Mouse (Mus musculus) common myeloid progenitor, adult 5-6 weeks (primary cell): ENCODE data around the gene Arhgap11a. TPM values are rescaled to one million over a fixed set of nuclear protein-coding genes. Genes with fewer than 3 reads are reported as not detected.

ENCODE experiments used
- ATAC-seq: replicated peaks from 2 replicates; pipeline ENCODE4 v1.8.0; 2016; ENCODE audit warnings: low read depth, mild to moderate bottlenecking, moderate TSS enrichment, inconsistent platforms; ENCODE audit not compliant: poor library complexity, severe bottlenecking
- total RNA-seq: library from RNA; stranded (forward); fragments of 200-1000, 187-1606 nt; gene quantifications from 2 replicates; pipeline ENCODE4 v1.2.3, GENCODE M21; 2017

Gene Arhgap11a
- total RNA-seq, 1 experiment from 2014 or later: 55.4 TPM

DNA sequence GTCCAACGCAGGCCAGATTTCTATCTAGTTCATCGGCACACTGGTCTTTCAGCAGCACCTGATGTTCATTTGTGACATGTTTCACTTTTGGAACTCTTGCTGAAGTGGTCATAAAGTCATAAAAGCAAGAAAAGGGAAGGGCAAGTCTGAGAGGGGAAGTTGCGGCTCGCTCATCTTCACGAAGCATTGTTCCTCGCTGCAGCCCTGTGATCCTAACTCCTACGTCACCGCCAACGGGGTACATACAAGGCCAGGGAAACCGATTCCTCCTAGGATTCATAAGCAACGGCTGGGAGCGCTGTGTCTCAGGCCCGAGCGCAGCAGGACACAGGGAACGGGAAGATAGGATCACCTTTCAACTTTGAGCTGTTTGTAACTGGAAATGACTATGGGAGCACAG is 28.3 kb downstream of the Arhgap11a start:
- ATAC-seq: peak; percentile 52

DNA sequence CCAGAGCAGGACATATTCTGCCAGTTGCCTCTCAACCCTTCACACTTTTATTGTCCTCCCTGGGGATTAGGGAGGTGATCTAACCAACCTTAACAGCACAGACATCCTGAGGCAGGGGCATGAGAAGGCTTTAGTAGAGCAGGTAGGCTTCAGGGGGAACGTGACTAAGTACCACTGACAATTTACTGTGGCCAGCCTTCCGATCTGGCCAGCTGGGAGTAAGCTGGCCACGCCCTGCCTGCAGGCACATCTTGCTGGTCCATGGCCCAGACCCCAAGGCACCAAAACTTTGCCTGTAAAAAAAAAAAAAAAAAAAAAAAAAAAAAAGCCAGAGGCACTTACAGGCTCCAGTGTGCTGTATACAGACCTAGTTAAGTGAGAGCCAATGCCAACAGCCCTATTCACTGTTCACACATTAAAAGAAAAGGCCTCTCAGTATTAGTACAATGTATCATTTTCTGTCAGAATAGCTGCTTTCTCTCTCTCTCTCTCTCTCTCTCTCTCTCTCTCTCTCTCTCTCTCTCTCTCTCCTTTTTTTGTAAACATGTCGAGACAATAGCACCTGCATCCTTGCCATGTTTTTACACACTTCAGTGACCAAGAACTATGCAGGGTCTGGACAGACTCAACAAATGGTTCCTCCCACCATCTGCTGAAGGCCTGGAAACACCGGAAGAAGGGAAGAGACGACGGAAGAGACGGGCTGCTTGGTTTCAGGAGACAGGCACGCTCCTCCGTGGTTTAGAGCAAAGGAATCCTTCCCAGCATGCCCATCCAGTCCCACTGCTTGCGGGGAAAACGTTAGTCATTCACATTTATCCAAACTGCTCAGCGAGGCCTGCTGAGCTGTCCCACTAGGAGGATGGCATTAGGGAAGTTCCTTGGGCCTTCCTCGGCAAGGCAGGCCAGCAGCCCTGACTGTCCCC is 30.5 kb downstream of the Arhgap11a start:
- ATAC-seq: no peak

- peak; percentile 47; the same call in 1 of the 2 replicates for ATAC-seq
These were observed 40.8 kb downstream of the Arhgap11a start for GRCm38 (mm10) chr2:113807640-113808039.

- ATAC-seq: no peak
These were observed 41.4 kb downstream of the Arhgap11a start for GRCm38 (mm10) chr2:113806851-113807577.

GRCm38 (mm10) chr2:113805765-113806164 is 42.7 kb downstream of the Arhgap11a start:
- ATAC-seq: no peak

DNA sequence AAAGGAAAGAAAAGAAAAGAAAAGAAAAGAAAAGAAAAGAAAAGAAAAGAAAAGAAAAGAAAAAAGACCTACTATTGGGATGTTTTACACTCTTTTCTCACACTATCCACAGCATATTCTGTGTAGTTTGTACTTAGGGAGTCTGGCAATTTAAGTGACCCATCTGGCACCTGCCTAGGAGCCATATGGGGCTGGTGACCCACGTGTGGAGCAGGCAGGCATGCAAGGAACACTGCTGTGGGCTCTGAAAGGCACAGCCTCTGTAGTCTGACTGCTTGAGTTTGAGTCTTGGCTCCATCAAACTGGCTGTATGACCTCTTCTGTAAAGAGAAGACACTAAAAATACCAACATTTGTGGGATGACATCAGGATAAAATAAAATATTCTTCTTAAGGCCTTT is 44.7 kb downstream of the Arhgap11a start:
- no peak for ATAC-seq

DNA sequence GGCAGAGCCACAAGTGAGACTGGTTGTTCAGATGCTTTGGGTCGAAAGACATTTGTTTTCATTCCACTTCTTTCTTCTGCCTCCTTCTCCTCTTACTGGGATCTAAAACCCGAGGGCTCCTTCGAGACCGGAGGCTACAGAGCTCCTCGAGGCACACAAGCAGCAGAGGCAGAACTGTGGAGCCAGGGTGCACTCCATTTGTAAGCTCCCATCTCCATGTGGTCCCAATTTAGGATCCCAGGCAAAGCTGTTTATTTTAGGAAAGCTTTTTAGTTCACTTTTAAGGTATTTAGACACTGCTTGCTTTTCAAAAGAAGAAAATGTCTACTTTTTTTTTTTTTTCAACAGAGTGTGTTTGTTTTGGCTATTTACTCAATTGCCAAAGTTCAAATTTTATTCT is 47.6 kb downstream of the Arhgap11a start:
- ATAC-seq: no peak

DNA sequence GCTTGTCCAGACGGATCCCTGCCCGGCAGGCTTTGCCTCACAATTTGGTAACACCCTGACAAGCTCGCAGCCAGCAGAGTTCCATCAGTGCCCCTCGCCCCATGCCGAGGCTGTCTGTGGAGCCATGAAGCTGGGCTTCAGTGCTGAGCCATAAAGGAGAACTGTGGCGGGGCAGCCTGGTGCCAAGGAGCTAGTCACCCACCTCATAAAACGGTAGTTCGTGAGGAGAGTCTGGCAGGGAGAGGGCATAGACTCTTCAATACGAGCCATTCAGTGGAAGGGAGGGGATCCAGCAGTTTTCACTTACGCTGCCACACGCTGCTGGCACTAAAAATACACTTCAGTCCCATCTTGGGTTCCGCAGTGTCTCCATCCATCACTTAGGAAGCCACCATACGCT is 49.9 kb downstream of the Arhgap11a start:
- no peak for ATAC-seq

- ATAC-seq: no peak
These were observed 53.3 kb downstream of the Arhgap11a start for GRCm38 (mm10) chr2:113795186-113795585.

- no peak for ATAC-seq
These were observed 54.9 kb downstream of the Arhgap11a start for GRCm38 (mm10) chr2:113793521-113793920.

DNA sequence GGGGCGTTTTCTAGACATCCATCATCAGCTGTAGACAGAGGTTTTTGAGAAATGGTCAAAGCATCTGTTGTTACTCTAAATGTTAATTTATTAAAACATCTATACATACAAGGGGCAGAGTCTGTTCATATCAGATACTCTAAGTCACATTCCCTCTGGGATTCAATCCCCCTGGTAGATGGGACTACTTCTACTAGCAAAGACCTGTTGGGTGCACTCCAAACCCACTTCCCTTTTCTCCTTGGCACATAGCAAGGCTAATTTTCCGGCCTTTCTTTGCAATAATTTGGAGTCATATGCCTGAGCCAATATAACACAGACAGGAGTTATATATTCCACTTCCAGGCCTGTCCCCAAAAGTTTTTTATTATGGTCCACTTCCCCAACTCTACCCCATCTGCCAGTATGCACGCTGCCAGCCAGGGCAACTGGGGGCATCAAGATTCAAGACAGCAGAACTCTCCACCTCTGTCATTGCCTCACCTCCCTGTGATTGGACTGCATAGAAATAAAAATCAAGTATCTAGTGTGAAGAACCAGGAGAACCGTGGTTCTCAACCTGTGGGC is 59.6 kb downstream of the Arhgap11a start:
- no peak for ATAC-seq

DNA sequence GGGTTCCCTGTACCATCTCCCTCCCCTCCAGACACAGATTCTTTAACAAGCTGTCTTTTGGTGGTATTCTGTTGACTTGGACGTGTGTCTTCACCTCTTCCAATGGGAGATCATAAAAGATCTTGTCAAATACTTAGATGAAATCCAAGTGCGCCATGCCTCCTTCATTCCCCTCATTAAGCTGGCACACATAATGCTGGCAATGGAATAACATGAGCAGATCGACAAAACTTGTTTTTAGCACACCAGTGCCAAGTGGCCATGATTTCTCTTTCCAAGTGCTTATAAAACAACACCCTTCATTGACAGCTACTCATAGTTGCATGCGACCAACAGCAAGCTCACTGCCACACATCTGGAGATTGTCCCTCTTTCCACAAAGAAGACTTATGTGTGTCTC is 60.6 kb downstream of the Arhgap11a start:
- ATAC-seq: no peak

DNA sequence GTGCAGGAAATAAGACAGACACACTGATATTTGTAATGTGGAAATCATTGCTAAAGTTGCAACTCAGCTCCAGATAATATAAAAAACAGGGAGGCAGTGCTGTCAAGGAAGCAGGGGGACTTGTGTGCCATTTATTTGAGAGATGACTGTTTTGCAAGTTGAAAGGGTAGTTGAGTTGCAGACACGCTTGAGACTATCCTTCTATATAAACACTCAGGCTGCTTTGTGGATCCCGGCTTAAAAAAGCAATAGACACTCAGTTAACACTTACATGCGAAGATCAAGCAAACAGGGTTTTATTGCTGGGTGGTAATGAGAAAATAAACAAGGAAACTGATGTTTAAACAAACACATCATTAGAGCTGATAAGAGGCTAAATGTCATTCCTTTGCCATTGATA is 63.6 kb downstream of the Arhgap11a start:
- no peak for ATAC-seq

DNA sequence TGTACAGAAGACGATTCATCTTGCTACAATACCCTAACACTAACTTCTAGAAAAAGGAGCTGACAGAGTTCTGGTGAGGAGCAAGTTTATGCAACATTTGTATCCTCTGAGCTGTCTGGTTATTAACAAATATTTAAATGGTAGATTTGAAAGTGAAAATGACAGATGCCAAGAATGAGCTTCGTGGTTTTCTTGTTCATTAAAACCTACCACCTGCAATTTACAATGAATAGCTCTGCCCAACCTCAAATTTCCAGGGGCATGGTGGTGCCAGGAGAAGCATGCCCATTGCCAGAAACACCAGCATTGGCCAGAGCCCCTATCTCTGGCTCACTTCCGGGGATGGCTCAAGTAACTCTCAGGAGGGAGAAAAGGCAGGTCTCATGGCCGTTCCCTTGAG is 66.9 kb downstream of the Arhgap11a start:
- ATAC-seq: no peak

Other genes starting within 250 kb of the Arhgap11a start
- not detected in 2 replicates for gene Grem1, start 90.0 kb downstream of the Arhgap11a start, total RNA-seq
- gene Scg5, start 19.5 kb downstream of the Arhgap11a start, total RNA-seq: 3.7 TPM in 1 of 2 replicates, not detected in the other
- not detected in 2 replicates for gene Gjd2, start 165.0 kb upstream of the Arhgap11a start, total RNA-seq
- not detected in 2 replicates for gene Actc1, start 204.9 kb upstream of the Arhgap11a start, total RNA-seq